Mouse (Mus musculus) retina, postnatal 1 day (tissue): ENCODE measurements around the gene Tmcc1.

ENCODE experiments used
- DNase-seq: peaks from one replicate; pipeline ENCODE4 v3.0.0-alpha.2; 2012

The Tmcc1 gene

GRCm38 (mm10) chr6:115969103-115969502 is 224.2 kb downstream of the Tmcc1 start:
- DNase-seq: no peak

GRCm38 (mm10) chr6:115968700-115969099 is 224.6 kb downstream of the Tmcc1 start:
- DNase-seq: peak; percentile 80
